Mouse (Mus musculus) cerebellum, adult 9-10 months (tissue): ENCODE measurements around the gene Gpt2.

Experiments used
- DNase-seq: peaks from one replicate; pipeline ENCODE4 v3.0.0; 2022

The Gpt2 gene

GRCm38 (mm10) chr8:85488631-85489030 is 3.7 kb upstream of the Gpt2 start:
- no peak for DNase-seq

GRCm38 (mm10) chr8:85489546-85489945 is 2.8 kb upstream of the Gpt2 start:
- no peak for DNase-seq

- peak; percentile 51 for DNase-seq
Measured at GRCm38 (mm10) chr8:85492940-85493931, 860 bp downstream of the Gpt2 start.

GRCm38 (mm10) chr8:85496125-85496524 is 3.7 kb downstream of the Gpt2 start:
- DNase-seq = no peak

GRCm38 (mm10) chr8:85496778-85497177 is 4.4 kb downstream of the Gpt2 start:
- DNase-seq = no peak

- no peak for DNase-seq
Measured at GRCm38 (mm10) chr8:85498577-85498976, 6.2 kb downstream of the Gpt2 start.

GRCm38 (mm10) chr8:85500460-85500859 is 8.1 kb downstream of the Gpt2 start:
- DNase-seq = no peak

GRCm38 (mm10) chr8:85500955-85501685 is 8.7 kb downstream of the Gpt2 start:
- DNase-seq = peak; percentile 74

GRCm38 (mm10) chr8:85502381-85502780 is 10.0 kb downstream of the Gpt2 start:
- DNase-seq = no peak

GRCm38 (mm10) chr8:85503065-85503464 is 10.7 kb downstream of the Gpt2 start:
- no peak for DNase-seq

- DNase-seq = no peak
Measured at GRCm38 (mm10) chr8:85504704-85505103, 12.3 kb downstream of the Gpt2 start.

- no peak for DNase-seq
Measured at GRCm38 (mm10) chr8:85506620-85507019, 14.2 kb downstream of the Gpt2 start.

- DNase-seq = no peak
Measured at GRCm38 (mm10) chr8:85508661-85509060, 16.3 kb downstream of the Gpt2 start.

- no peak for DNase-seq
Measured at GRCm38 (mm10) chr8:85512234-85512633, 19.9 kb downstream of the Gpt2 start.

GRCm38 (mm10) chr8:85513283-85513682 is 20.9 kb downstream of the Gpt2 start:
- no peak for DNase-seq

- no peak for DNase-seq
Measured at GRCm38 (mm10) chr8:85515391-85515790, 23.0 kb downstream of the Gpt2 start.

GRCm38 (mm10) chr8:85517336-85517735 is 25.0 kb downstream of the Gpt2 start:
- no peak for DNase-seq

- DNase-seq = no peak
Measured at GRCm38 (mm10) chr8:85517956-85518355, 25.6 kb downstream of the Gpt2 start.

- DNase-seq = no peak
Measured at GRCm38 (mm10) chr8:85520586-85520985, 28.2 kb downstream of the Gpt2 start.

- no peak for DNase-seq
Measured at GRCm38 (mm10) chr8:85521332-85521731, 29.0 kb downstream of the Gpt2 start.

GRCm38 (mm10) chr8:85524086-85524485 is 31.7 kb downstream of the Gpt2 start:
- no peak for DNase-seq

- DNase-seq = peak; percentile 60
Measured at GRCm38 (mm10) chr8:85526105-85526504, 33.7 kb downstream of the Gpt2 start.

GRCm38 (mm10) chr8:85528959-85529358 is 36.6 kb downstream of the Gpt2 start:
- no peak for DNase-seq

- DNase-seq = no peak
Measured at GRCm38 (mm10) chr8:85530717-85531116, 38.3 kb downstream of the Gpt2 start.
